ENCODE assay signal across 27 mouse cellular contexts in genomic region chr8:13451747-13452277, GRCm38 (mm10). TPM values are rescaled to one million over a fixed set of nuclear protein-coding genes. Genes with fewer than 3 reads are reported as not detected.
DNase-seq lines count a peak whose midpoint lies in the region; ATAC-seq and TF ChIP-seq lines count a peak whose summit lies in the region.
"Had no signal": no experiment of that assay in that cellular context is flagged by ENCODE, and none has a peak within 500 bp of the region (broad histone marks: within the 10 kb centered on the region; RNA-seq: fewer than 3 reads in every experiment).

No protein-coding gene starts in this region.

- H3K9ac ChIP-seq in liver, adult 2 months (ENCODE audit: low read depth, low read length) = no peak overlapping the region
- no peak overlapping the region for H3K9ac ChIP-seq in intestine, embryonic 15.5 days
- H3K9ac ChIP-seq: embryonic facial prominence, embryonic 12.5 days; forebrain, embryonic 15.5 days; hindbrain, embryonic 12.5 days had no signal

- peak; percentile 39; the same call in 1 of the 2 replicates for ATAC-seq in intestine, embryonic 15.5 days
- ATAC-seq: forebrain, embryonic 15.5 days; hindbrain, embryonic 16.5 days had no signal

- no peak overlapping the region for H3K4me3 ChIP-seq in liver, adult 2 months (ENCODE audit: insufficient read depth, low read depth, low read length)
- H3K4me3 ChIP-seq in C2C12 (ENCODE audit: insufficient read depth, poor library complexity, severe bottlenecking) = no peak overlapping the region
- no peak overlapping the region for H3K4me3 ChIP-seq in intestine, embryonic 15.5 days (replicated peaks)
- H3K4me3 ChIP-seq: embryonic facial prominence, embryonic 12.5 days; forebrain, embryonic 15.5 days; heart, embryonic 10.5 days; hindbrain, embryonic 12.5 days had no signal

- H3K4me2 ChIP-seq in intestine, embryonic 15.5 days (replicated peaks) = no peak overlapping the region
- H3K4me2 ChIP-seq: embryonic facial prominence, embryonic 12.5 days; forebrain, embryonic 15.5 days; hindbrain, embryonic 12.5 days had no signal

- no peak for TF ChIP-seq POLR2A in liver, adult 2 months (IDR thresholded peaks at IDR 0.05; ENCODE audit: extremely low read depth, insufficient read depth, low read length)

- no peaks in the 10 kb centered on the region for H3K36me3 ChIP-seq in liver, adult 2 months (ENCODE audit: control insufficient read depth, insufficient read depth, low read length)
- no peaks in the 10 kb centered on the region for H3K36me3 ChIP-seq in C2C12 (ENCODE audit: control insufficient read depth, insufficient read depth)
- H3K36me3 ChIP-seq in intestine, embryonic 15.5 days = no peaks in the 10 kb centered on the region
- H3K36me3 ChIP-seq: embryonic facial prominence, embryonic 12.5 days; forebrain, embryonic 15.5 days; heart, embryonic 10.5 days; hindbrain, embryonic 12.5 days had no signal

- no peaks in the 10 kb centered on the region for H3K27me3 ChIP-seq in liver, adult 2 months (ENCODE audit: control insufficient read depth, insufficient read depth, low read length)
- H3K27me3 ChIP-seq in C2C12 (ENCODE audit: control insufficient read depth, insufficient read depth, insufficient read length) = peaks cover 27% of the 10 kb centered on the region
- H3K27me3 ChIP-seq in intestine, embryonic 15.5 days (replicated peaks) = no peaks in the 10 kb centered on the region
- H3K27me3 ChIP-seq: embryonic facial prominence, embryonic 12.5 days; forebrain, embryonic 15.5 days had no signal

- no peak for TF ChIP-seq CTCF in liver, adult 2 months (IDR thresholded peaks at IDR 0.05; ENCODE audit: low read depth, low read length)
- TF ChIP-seq CTCF in C2C12 (IDR thresholded peaks at IDR 0.05; ENCODE audit: control insufficient read depth, insufficient read depth, insufficient read length) = no peak

- H3K9me3 ChIP-seq in intestine, embryonic 15.5 days = no peaks in the 10 kb centered on the region
- H3K9me3 ChIP-seq: embryonic facial prominence, embryonic 12.5 days; forebrain, embryonic 15.5 days; heart, embryonic 10.5 days; hindbrain, embryonic 12.5 days had no signal

- H3K27ac ChIP-seq in liver, adult 2 months (replicated peaks; ENCODE audit: insufficient read depth, low read depth, low read length) = no peak overlapping the region
- no peak overlapping the region for H3K27ac ChIP-seq in intestine, embryonic 15.5 days
- H3K27ac ChIP-seq: embryonic facial prominence, embryonic 12.5 days; forebrain, embryonic 15.5 days; heart, embryonic 10.5 days; hindbrain, embryonic 12.5 days had no signal

- no peaks in the 10 kb centered on the region for H3K4me1 ChIP-seq in liver, adult 2 months (ENCODE audit: control insufficient read depth, insufficient read depth, low read length)
- H3K4me1 ChIP-seq in intestine, embryonic 15.5 days (replicated peaks) = no peaks in the 10 kb centered on the region
- H3K4me1 ChIP-seq: embryonic facial prominence, embryonic 12.5 days; heart, embryonic 10.5 days had no signal

- WGBS in liver, adult 2 months = 38% methylated on average over 6 of the region's 6 CpGs
- 63% methylated on average over 6 of the region's 6 CpGs for WGBS in intestine, embryonic 15.5 days

- H3K79me2 ChIP-seq in liver, adult 2 months (ENCODE audit: control insufficient read depth, insufficient read depth, low read length) = no peaks in the 10 kb centered on the region
- H3K79me2 ChIP-seq in C2C12 (ENCODE audit: control insufficient read depth, insufficient read depth) = no peaks in the 10 kb centered on the region

- H3ac ChIP-seq in C2C12 (ENCODE audit: control insufficient read depth, insufficient read length, low read depth) = no peak overlapping the region

- no peaks in the 10 kb centered on the region for H3K79me3 ChIP-seq in C2C12 (ENCODE audit: low read depth)

- peak; percentile 48 for DNase-seq in liver, adult 2 months (ENCODE audit: extremely low read depth, low read depth, low spot score)
- DNase-seq in liver = no peak
- DNase-seq in right cerebral cortex, postnatal 10 days (ENCODE audit: low spot score in 2 of 2) = no peak
- no peak for DNase-seq in thymus, postnatal 25 days
- no peak for DNase-seq in heart, adult 8-10 months (ENCODE audit: low spot score)
- DNase-seq: adrenal gland, postnatal 10 days; B cell, adult 2 months; cerebellum, adult 11 months; cerebellum, adult 9-10 months; cerebellum, postnatal 25 days; gastrocnemius, postnatal 36 days; heart, adult 11 months; heart, postnatal 10 days; heart, postnatal 4 days had no signal

TF ChIP-seq in C2C12, 6 proteins besides CTCF, POLR2A, EP300 and RAD21:
- TF ChIP-seq USF1 (IDR thresholded peaks at IDR 0.05; ENCODE audit: low read depth) = peak; percentile 74
- TF ChIP-seq FOSL1 (IDR thresholded peaks at IDR 0.05; ENCODE audit: insufficient read depth, low read length, poor library complexity, severe bottlenecking) = no peak

RNA-seq across cellular contexts. Expression of gene Tmem255b, which starts 16.8 kb away (rescaled TPM):
- total RNA-seq in liver, adult 2 months (2014; rRNA removed) = not detected in 2 replicates
- polyA plus RNA-seq in liver, adult 2 months (2012; rRNA removed) = 0.19 and 0.35 TPM in 2 replicates
- not detected for polyA plus RNA-seq in C2C12 (2012; fragmentation: generic; extraction: Trizol)
- polyA plus RNA-seq in intestine, embryonic 15.5 days (2015; fragmentation: Nextera tagmentation; extraction: Ambion mirVana) = 2.2 and 2.7 TPM in 2 replicates
- total RNA-seq in heart, adult 8-10 months (2022) = 1 to 10 TPM; 3.7 to 7.5 (median 5.7) TPM
- polyA plus RNA-seq: forebrain, embryonic 11.5 days; forebrain, embryonic 15.5 days had no signal

RNA-seq across cellular contexts. Expression of gene Gas6, which starts 42.5 kb away (rescaled TPM):
- 23.9 and 25.5 TPM in 2 replicates for total RNA-seq in liver, adult 2 months (2014; rRNA removed)
- polyA plus RNA-seq in liver, adult 2 months (2012; rRNA removed) = 36.6 and 50.5 TPM in 2 replicates
- 0.73 TPM for polyA plus RNA-seq in C2C12 (2012; fragmentation: generic; extraction: Trizol)
- polyA plus RNA-seq in intestine, embryonic 15.5 days (2015; fragmentation: Nextera tagmentation; extraction: Ambion mirVana) = 50.9 and 57.8 TPM in 2 replicates
- 100 to 1,000 TPM; 113 to 140 (median 124) TPM for total RNA-seq in heart, adult 8-10 months (2022)

RNA-seq across cellular contexts. Expression of gene Grk1, which starts 46.9 kb away (rescaled TPM):
- total RNA-seq in liver, adult 2 months (2014; rRNA removed) = not detected in 2 replicates
- not detected in 2 replicates for polyA plus RNA-seq in liver, adult 2 months (2012; rRNA removed)
- polyA plus RNA-seq in C2C12 (2012; fragmentation: generic; extraction: Trizol) = not detected
- polyA plus RNA-seq in intestine, embryonic 15.5 days (2015; fragmentation: Nextera tagmentation; extraction: Ambion mirVana) = not detected in 2 replicates
- not detected for total RNA-seq in heart, adult 8-10 months (2022)
- total RNA-seq: gastrocnemius, adult 8-10 months had no signal
- polyA plus RNA-seq: embryonic facial prominence, embryonic 12.5 days; heart, embryonic 14.5 days; hindbrain, embryonic 12.5 days; hindbrain, embryonic 16.5 days had no signal

RNA-seq across cellular contexts. Expression of gene Atp4b, which starts 55.2 kb away (rescaled TPM):
- not detected in 2 replicates for total RNA-seq in liver, adult 2 months (2014; rRNA removed)
- polyA plus RNA-seq in liver, adult 2 months (2012; rRNA removed) = not detected in 2 replicates
- polyA plus RNA-seq in C2C12 (2012; fragmentation: generic; extraction: Trizol) = not detected
- polyA plus RNA-seq in intestine, embryonic 15.5 days (2015; fragmentation: Nextera tagmentation; extraction: Ambion mirVana) = not detected in 2 replicates
- total RNA-seq in heart, adult 8-10 months (2022) = not detected
- total RNA-seq: adrenal gland, postnatal 10 days; adrenal gland, postnatal 4 days; gastrocnemius, adult 8-10 months; gastrocnemius, postnatal 36 days; heart, postnatal 10 days; heart, postnatal 4 days had no signal
- polyA plus RNA-seq: brain, embryonic 14.5 days; cortical plate, adult 2 months; embryonic facial prominence, embryonic 12.5 days; forebrain, embryonic 11.5 days; forebrain, embryonic 15.5 days; heart, embryonic 10.5 days; heart, embryonic 14.5 days; hindbrain, embryonic 12.5 days; hindbrain, embryonic 16.5 days had no signal

Comparison
In these comparisons a context has a peak if more than half of its experiments do, and no peak if none do; other contexts are left out.
1. RNA of gene Gas6, which starts 42.5 kb away (polyA plus RNA-seq): 50.9 to 57.8 TPM in intestine, embryonic 15.5 days and 36.6 to 50.5 TPM in liver, adult 2 months; 0.73 TPM in C2C12 (single experiment); every median in the first group is over 10 times any median in the second.